In the genomic region with DNA sequence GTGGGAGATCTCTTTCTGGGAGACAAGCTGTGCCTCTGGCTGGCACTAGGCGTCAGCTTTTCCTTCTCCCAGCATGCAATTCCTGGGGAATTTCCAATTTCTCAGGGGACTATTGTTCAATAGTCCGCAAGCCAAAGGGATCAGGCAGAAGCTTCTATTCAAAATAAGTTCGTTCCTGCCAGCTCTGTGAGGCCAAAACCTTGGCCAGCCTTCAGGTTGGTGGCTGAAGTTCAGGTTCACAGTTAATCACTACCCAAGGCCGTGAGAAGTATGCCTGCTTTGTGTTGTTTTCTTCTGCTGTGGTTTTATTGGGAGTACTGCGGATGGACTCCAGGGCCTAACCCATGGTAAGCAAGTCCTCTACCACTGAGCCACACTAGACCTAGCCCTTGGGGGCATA, we compare ENCODE assay signal across 7 mouse cellular contexts. TPM values are rescaled to one million over a fixed set of nuclear protein-coding genes. Genes with fewer than 3 reads are reported as not detected.
DNase-seq lines count a peak whose midpoint lies in the region; ATAC-seq lines count a peak whose summit lies in the region.

No protein-coding gene starts in this region.

- no peak for ATAC-seq in kidney, embryonic 15.5 days (replicated peaks; ENCODE audit: low FRiP score)

- peak; percentile 90 for DNase-seq in kidney, adult 11 months
- peak; percentile 73 for DNase-seq in adipocyte (ENCODE audit: low spot score)
- peak; percentile 81 for DNase-seq in fat pad, adult 2 months (ENCODE audit: extremely low read depth, low read depth, low spot score)
- peak; percentile 65 for DNase-seq in layer of hippocampus, adult 9-11 months
- DNase-seq in limb, embryonic 10.5 days (ENCODE audit: low spot score), result no peak
- no peak for DNase-seq in thymus, postnatal 36 days

- WGBS in kidney, embryonic 15.5 days, result 87% methylated on average over 5 of the region's 5 CpGs
- WGBS in limb, embryonic 10.5 days, result 95% methylated on average over 5 of the region's 5 CpGs

- H3K9ac ChIP-seq in kidney, embryonic 15.5 days, result no peak overlapping the region

- H3K36me3 ChIP-seq in kidney, embryonic 15.5 days, result peaks cover 100% of the 10 kb centered on the region
- H3K36me3 ChIP-seq in limb, embryonic 10.5 days, result peaks cover 100% of the 10 kb centered on the region

- no peak overlapping the region for H3K4me2 ChIP-seq in kidney, embryonic 15.5 days

- H3K27me3 ChIP-seq in kidney, embryonic 15.5 days, result no peaks in the 10 kb centered on the region
- H3K27me3 ChIP-seq in limb, embryonic 10.5 days (ENCODE audit: low read depth, poor library complexity, severe bottlenecking), result no peaks in the 10 kb centered on the region

- H3K27ac ChIP-seq in kidney, embryonic 15.5 days, result no peak overlapping the region
- H3K27ac ChIP-seq in limb, embryonic 10.5 days, result no peak overlapping the region

- no peaks in the 10 kb centered on the region for H3K4me1 ChIP-seq in kidney, embryonic 15.5 days
- no peaks in the 10 kb centered on the region for H3K4me1 ChIP-seq in limb, embryonic 10.5 days

- H3K9me3 ChIP-seq in kidney, embryonic 15.5 days (replicated peaks), result no peaks in the 10 kb centered on the region
- 0 out of 2 replicates have a peak, but pooled peaks cover 2% of the 10 kb centered on the region for H3K9me3 ChIP-seq in limb, embryonic 10.5 days (replicated peaks)

- H3K4me3 ChIP-seq in kidney, embryonic 15.5 days (replicated peaks), result no peak overlapping the region
- H3K4me3 ChIP-seq in limb, embryonic 10.5 days, result no peak overlapping the region

RNA-seq across cellular contexts. Expression of a gene that starts 29.8 kb away (rescaled TPM):
- polyA plus RNA-seq in kidney, embryonic 15.5 days (2015; fragmentation: Nextera tagmentation; extraction: Ambion mirVana), result 21.5 and 22.3 TPM in 2 replicates
- polyA plus RNA-seq in limb, embryonic 10.5 days (2016; fragmentation: Nextera tagmentation; extraction: Ambion mirVana), result 2.4 and 3.2 TPM in 2 replicates

RNA-seq across cellular contexts. Expression of a gene that starts 30.4 kb away (rescaled TPM):
- 76.5 and 98.4 TPM in 2 replicates for polyA plus RNA-seq in kidney, embryonic 15.5 days (2015; fragmentation: Nextera tagmentation; extraction: Ambion mirVana)
- 158 TPM in 2 replicates for polyA plus RNA-seq in limb, embryonic 10.5 days (2016; fragmentation: Nextera tagmentation; extraction: Ambion mirVana)

Comparison
In these comparisons a context has a peak if more than half of its experiments do, and no peak if none do; other contexts are left out.
1. DNase-seq: peak in kidney, adult 11 months (single experiment), adipocyte (single experiment), fat pad, adult 2 months (single experiment) and layer of hippocampus, adult 9-11 months (single experiment); none in limb, embryonic 10.5 days (single experiment) and thymus, postnatal 36 days (0 of 2).